Mouse (Mus musculus): ENCODE results near the gene Kri1. TPM values are rescaled to one million over a fixed set of nuclear protein-coding genes. Genes with fewer than 3 reads are reported as not detected.
A peak's percentile ranks its signal among the peaks of the same experiment; 100 is the strongest.
"Not testable (repeated sequence)": the region's sequence is repeated elsewhere in the genome, so short reads cannot be mapped to it uniquely, and the experiment has no call there.

Gene Kri1
- 21.1 and 22.0 TPM in 2 replicates for polyA plus RNA-seq (2012; rRNA removed)

DNA sequence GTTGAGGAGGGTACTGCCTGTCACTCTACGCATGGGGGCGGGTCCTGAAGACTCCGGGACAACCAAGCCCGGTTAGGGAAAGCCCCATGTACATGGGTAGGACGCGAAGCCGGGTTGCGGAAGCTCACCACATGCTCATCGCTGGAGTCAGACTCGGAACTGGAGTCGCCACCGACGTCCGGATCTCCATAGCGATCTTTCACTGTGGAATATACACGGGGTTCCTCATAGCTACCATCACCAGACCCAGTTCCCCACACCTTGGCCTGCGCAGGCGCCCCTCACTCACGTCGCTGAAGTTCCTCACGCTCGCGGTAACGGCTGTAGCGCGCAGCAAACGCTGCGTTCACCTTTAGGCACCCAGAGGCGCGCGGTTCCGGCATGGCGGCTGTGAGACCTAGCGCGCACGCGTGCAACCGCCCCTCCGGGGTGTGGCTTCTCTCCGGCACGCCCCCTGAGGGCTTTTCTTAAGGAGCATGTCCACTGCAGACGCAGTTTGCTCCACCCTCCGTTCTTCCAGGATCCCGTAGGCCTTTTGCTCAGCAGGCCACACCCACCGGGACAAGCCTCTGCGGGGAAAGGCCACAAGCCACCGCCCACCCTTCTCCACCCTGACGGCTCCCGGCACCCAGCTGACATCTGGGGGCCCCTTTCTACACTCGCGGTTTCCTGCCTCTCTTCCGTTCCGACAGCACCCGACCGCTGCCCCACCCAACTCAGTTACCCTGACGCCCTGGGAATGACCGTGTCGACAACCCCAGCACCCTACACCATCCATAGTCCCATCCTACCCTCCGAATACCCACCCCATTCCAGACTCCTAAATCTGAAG is at the start of gene Kri1:
Gene Kri1, minus strand, starts transcription at position 399 of the 832 bp plus-strand sequence.
- under 1% methylated on average over 59 of the region's 59 CpGs for WGBS
- peak; percentile 97 for DNase-seq (ENCODE audit: low read depth, low spot score)

DNA sequence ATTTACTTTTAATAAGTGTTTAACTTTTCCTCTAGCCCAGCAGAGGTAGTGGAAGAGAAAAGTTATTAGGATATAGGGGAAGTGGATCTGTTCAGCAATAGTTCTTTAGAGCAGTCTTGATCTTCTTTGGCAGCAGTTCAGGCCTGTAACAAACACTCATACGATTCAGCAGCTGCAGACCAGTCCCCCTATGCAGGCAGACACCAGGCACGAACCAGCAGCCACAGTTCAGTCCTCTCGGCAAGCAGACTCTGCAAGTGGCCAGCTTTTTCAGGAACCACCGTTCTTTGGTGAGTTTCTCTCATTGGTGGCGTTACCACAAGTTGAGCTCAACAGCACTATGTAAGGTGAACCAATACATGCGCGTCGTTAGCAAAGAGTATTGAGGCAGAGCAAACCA is 48.7 kb upstream of the Kri1 start:
- WGBS = 83% methylated on average over 8 of the region's 8 CpGs
- no peak for DNase-seq (ENCODE audit: low read depth, low spot score)

DNA sequence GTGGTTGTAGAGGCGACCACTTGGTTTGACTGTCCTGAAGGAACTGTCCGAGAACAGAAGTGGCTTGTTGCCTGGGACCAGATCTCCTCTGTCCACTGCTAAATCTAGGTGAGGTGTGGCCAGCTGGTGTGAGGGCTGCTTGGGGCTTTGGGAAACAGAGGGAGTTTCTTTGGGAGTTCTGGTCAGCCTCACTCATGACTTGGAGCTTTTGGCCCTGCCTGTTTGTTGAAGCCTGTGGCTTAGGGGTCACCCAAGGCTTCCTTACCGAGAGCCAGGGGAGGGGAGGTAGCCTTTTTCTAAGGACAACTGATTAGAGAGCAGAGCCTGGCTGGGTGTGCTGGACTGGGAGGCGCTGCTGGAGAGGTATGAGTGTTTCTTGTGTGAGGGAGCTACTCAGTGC is 47.6 kb upstream of the Kri1 start:
- 96% methylated on average over 4 of the region's 4 CpGs for WGBS
- DNase-seq (ENCODE audit: low read depth, low spot score) = no peak

- DNase-seq (ENCODE audit: low read depth, low spot score) = no peak
Measured at GRCm38 (mm10) chr9:21334747-21335146, 47.0 kb upstream of the Kri1 start.

GRCm38 (mm10) chr9:21333523-21333922 is 45.8 kb upstream of the Kri1 start:
- DNase-seq (ENCODE audit: low read depth, low spot score) = no peak
- WGBS = 89% methylated on average over 1 of the region's 1 CpGs

- WGBS = 64% methylated on average over 9 of the region's 9 CpGs
- no peak for DNase-seq (ENCODE audit: low read depth, low spot score)
Measured at GRCm38 (mm10) chr9:21332161-21333061, 44.6 kb upstream of the Kri1 start.

DNA sequence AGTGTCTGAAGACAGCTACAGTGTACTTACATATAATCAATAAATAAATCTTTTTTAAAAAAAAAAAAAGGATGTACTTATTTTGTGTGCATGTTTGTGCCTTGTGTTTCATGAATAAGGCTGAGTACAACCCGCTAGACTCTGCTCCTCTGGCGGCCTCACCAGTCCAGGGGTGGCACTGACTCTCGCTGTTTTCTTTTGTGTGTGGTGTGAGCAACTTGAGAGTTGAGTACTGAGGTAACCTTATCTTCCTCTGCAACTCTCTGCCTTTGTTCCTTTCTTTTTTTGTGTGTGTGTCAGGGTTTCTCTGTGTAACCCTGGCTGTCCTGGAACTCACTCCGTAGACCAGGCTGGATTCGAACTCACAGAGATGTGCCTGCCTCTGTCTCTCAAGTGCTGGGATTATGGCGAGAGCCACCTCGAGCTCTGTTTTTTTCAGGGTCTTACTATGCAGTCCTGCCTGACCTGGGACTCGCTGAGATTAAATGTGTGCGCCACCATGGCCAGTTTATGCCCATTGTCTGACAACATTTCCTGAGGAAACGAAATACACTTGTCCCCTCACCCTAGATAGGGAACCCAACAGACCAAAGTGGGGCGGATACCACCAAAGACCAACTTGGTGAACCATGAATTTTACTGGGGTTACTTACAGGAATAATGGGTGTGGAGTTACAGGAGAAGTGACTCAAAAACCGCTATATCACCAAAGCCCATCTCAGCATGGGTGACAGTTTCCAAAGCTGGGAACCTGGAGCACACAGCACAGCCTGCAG is 43.8 kb upstream of the Kri1 start:
- DNase-seq (ENCODE audit: low read depth, low spot score) = no peak
- WGBS = 87% methylated on average over 12 of the region's 12 CpGs

GRCm38 (mm10) chr9:21329699-21330289 is 42.0 kb upstream of the Kri1 start:
- DNase-seq (ENCODE audit: low read depth, low spot score) = no peak
- WGBS = 92% methylated on average over 10 of the region's 10 CpGs

DNA sequence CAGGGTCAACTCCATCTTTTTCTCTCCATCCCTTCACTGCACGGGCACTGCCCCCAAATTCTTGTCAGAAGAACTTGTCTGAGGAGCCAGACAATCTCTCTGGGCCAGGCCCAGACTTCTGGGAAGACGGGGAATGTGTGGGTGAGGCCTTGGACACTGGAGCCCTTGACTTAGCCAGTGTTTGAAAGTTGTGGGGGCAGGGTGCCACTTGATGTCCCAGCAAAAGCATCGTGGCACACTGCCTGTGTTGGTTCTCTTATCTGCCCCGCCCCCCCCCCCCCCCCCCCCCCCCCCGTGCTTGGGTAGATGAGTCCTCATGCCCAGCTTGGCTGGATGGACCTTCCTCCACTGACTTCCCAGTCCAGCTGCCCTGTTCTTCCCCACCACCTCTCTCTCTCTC is 41.3 kb upstream of the Kri1 start:
- no peak for DNase-seq (ENCODE audit: low read depth, low spot score)
- WGBS = 36% methylated on average over 4 of the region's 5 CpGs

DNA sequence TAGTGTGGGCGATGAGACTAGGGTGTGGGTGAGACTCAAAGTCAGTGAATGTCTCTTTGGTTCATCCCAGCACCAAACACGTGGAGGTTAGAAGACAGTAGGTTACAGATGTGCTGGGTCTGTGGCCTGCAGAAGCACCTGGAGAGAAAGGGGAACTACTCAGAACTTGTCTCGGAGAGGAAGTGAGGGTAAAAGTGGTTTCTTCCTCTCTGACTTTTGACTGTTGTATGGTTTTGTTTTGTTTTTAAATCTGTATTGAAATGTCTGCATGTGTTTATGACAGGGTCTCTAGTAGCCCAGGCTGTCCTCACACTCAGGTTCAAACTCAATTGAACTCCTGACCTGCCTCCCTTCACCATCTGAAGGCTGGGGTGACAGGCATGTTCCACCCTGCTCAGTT is 40.3 kb upstream of the Kri1 start:
- no peak for DNase-seq (ENCODE audit: low read depth, low spot score)
- 65% methylated on average over 3 of the region's 3 CpGs for WGBS

DNA sequence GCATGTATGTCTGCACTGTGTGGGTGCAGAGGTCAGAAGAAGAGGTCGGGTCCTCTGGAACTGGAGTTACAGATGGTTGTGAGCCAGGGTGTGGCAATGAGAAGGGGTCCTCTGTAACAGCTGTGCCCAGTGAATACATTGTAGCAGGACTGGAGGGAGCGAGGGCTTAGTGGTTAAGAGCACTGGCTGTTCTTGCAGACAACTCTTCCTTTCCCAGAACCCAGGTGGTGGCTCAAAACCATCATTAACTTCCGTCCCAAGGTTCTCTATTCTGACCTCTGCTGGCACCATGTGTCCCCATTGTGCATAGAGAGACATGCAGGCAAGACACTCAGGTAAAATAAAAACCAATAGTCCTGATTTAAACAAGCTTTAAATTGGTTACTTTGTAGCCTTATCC is 39.8 kb upstream of the Kri1 start:
- DNase-seq (ENCODE audit: low read depth, low spot score) = no peak
- 54% methylated on average over 3 of the region's 3 CpGs for WGBS

- 91% methylated on average over 11 of the region's 11 CpGs for WGBS
- no peak for DNase-seq (ENCODE audit: low read depth, low spot score)
Measured at GRCm38 (mm10) chr9:21324269-21324668, 36.5 kb upstream of the Kri1 start.

DNA sequence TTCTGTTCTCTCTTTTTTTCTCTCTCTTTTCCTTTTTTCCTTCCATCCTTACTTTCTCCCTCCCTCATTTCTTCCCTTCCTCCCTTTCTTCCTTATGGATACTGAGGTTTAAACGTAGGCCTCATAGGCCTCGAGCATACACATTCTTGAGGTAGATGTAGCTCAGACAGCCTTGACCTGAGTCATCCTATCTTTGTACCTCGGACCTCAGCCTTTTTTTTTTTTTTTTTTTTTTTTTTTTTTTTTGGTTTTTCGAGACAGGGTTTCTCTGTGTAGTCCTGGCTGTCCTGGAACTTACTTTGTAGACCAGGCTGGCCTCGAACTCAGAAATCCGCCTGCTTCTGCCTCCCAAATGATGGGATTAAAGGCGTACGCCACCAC is 35.1 kb upstream of the Kri1 start:
- 74% methylated on average over 8 of the region's 8 CpGs for WGBS
- DNase-seq (ENCODE audit: low read depth, low spot score) = not testable (repeated sequence)

- no peak for DNase-seq (ENCODE audit: low read depth, low spot score)
- WGBS = 79% methylated on average over 19 of the region's 19 CpGs
Measured at GRCm38 (mm10) chr9:21322211-21322916, 34.6 kb upstream of the Kri1 start.

GRCm38 (mm10) chr9:21321513-21321835 is 33.7 kb upstream of the Kri1 start:
- no peak for DNase-seq (ENCODE audit: low read depth, low spot score)
- WGBS = 11% methylated on average over 6 of the region's 6 CpGs

GRCm38 (mm10) chr9:21320619-21321512 is 33.1 kb upstream of the Kri1 start, which contains the start of gene Slc44a2:
Gene Slc44a2, plus strand, starts transcription at chr9:21320698.
- 5% methylated on average over 52 of the region's 52 CpGs for WGBS

GRCm38 (mm10) chr9:21320280-21320618 is 32.5 kb upstream of the Kri1 start:
- DNase-seq (ENCODE audit: low read depth, low spot score) = no peak
- WGBS = 16% methylated on average over 4 of the region's 4 CpGs

More at GRCm38 (mm10) chr9:21320619-21321512, 33.1 kb upstream of the Kri1 start, which contains the start of gene Slc44a2:
- no peak for DNase-seq (ENCODE audit: low read depth, low spot score)

- WGBS = 77% methylated on average over 4 of the region's 4 CpGs
- no peak for DNase-seq (ENCODE audit: low read depth, low spot score)
Measured at GRCm38 (mm10) chr9:21319503-21319902, 31.7 kb upstream of the Kri1 start.
